Mouse (Mus musculus) frontal cortex, postnatal 14 days (tissue): ENCODE measurements at regions not wholly inside any gene's neighbourhood (a gene's known extent, or its start where the extent isn't known, plus 50 kb on each side); places are given as distances from the start of the nearest gene placed in this dataset.

Experiments
- DNase-seq, 2 experiments: peaks; one replicate each; pipeline ENCODE4 v3.0.0; 2022; ENCODE audit warnings: low spot score in 2 of 2

DNA sequence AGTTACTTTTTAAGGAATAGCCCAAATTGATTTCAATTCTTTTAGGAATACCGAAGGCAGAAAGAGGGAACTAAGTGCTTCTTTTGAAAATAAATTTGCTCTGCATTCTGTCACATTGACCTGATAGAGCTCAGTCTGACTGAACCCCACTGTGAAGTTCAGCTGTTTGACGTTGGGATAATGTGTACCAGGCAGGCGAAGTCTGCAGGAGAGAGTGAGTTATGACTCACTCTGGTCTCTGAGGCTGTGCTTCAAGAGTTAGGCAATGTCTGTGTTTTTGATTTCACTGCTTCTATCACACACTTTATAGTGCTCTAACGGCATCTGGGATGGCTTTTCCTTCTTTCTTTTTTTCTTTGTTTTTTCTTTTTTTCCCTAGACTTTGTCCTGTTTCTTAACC is 283.5 kb downstream of the Naf1 start:
- no peak for DNase-seq

DNA sequence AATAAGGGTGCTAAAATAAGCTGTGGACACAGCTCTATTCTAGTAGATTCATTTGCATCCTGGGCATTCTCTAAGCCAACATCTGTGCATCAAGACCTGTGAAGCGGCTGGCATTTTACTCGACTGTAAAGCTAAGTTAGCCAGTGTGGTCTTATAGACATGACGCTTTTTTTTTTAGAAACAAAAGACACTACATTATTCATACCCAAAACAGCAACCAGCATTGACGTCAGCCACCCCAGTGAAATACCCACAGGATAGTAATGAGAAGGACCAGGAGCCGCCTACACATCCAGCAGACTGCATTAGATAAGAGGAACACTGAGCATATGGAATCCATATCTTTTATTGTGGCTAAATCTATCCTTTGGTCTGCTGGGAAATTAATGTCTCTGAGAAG is 321.7 kb downstream of the Naf1 start:
- peak; percentile 23 to 53 for DNase-seq

DNA sequence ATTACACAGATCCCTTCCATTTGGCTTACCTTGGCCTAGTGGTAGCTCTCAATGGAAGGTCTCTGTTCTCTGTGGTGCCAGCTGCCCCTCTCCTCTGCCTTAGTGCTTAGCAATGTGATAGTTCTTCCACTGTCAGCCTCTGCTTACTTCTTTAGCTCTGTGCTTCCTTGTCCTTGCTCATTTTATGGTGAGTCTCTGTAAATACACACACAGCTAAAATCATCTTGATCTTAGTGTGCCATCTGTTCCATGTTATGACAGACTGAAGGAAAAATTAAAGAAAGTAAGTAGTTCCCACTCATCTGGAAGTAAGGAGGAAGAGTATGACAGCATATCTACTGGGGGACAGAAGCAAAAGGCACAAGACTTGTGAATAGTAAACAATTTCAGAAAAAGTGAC is 324.4 kb upstream of the Nat3 start:
- DNase-seq = no peak

DNA sequence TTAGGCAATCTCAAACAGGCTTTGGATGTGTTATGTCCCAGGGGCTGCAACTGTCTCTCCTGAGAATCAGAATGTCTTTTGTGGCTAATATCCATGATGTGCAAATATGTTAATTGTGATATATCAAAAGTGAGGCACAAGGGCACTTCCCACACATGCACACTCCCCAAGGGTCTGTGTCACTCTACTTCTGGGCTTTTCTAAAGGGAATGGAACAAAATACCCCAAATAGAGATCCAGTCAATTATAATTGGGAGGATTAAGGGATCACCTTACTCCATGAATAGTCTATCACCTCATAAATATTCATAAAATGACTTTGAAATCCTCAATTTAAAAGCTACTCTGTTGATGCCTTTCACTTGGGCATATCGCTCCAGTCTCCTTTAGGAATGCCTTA is 317.6 kb upstream of the Nat3 start:
- no peak for DNase-seq

DNA sequence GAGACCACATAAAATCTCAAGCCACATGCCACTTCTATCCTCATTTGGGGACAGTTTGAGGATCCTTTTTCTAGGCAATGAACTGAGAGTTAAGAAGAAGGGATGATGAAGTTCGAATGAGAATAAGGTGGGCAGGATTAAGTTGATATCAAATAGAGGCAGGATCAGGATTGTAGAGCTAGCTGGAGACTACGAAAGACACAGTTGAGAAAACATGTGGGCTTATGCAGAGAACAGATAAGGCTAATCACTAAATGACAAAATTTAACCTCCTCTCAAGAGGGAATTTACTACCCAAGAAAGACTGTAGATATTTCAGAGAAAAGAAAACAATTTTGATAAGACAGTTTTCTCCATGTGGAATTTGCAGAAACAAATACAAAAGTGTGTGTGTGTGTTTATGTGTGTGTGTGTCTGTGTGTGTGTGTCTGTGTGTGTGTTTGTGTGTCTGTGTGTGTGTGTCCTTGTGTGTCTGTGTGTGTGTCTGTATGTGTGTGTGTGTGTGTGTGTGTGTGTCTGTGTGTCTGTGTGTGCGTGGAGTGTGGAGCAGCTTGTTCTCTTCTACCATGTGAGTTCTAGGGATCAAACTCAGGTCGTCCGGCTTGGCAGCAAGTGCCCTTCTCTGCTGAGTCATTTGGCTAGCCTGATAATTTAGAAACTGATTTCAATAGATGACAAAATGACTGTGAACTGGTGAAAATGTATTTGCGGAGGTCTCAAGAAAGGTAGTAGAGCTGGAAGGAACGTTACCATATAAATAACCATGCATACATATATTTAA is 291.5 kb upstream of the Nat3 start:
- no peak for DNase-seq

DNA sequence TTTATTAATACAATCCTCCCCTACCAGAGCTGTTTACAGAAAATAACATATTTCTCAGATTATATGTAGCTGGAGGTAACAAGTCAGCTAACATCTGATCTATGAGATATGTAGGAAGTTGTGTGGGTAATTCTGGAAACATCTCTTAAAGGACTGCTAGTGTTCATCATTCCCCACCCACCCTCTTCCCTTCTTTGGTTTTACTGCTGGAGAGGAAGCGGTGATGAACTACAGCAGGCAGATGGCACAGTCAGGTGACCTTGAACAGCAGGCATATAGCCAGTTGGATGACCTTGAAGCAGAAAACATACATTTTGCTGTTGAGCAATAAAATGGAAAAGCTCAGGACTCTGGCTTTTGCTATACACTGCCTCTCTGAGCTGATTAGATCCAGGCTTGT is 284.7 kb upstream of the Nat3 start:
- DNase-seq = no peak

DNA sequence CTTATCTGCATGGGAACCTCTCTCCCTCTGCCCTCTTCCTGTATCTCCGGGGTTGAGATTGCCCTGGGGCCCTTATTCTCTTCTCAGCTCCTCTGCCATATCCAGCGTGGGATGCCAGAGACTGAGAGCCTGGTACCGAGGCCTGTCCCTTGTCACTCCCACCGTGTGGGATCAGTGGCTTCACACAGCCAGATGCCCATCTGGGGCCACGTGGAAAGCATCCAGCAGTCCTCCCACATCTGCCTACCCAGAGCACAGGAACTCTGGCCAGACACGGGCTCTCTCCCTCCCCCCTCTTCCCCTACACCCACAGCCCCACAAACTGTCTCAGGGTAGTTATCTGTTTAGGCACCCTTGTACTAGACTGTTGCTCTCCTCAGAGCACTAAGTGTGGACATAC is 244.9 kb upstream of the Nat3 start:
- no peak for DNase-seq

DNA sequence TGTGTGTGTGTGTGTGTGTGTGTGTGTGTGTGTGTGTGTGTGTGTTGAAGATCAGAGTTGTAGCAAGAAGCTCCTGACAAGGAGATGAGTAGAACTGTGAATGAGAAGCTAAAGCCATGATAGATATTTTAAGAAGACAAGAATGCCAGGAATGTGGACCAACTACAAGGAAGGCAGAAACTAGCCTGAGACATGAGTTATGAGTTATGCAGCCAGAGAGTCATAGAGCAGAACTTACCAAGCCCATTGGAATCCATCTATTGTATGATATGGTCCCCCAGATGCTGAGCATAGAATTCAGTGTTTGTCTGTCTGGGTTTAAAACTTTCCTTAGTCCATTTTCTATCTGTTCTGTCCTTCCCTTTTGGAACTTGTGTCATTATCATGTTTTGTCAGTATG is 244.2 kb upstream of the Nat3 start:
- no peak for DNase-seq

DNA sequence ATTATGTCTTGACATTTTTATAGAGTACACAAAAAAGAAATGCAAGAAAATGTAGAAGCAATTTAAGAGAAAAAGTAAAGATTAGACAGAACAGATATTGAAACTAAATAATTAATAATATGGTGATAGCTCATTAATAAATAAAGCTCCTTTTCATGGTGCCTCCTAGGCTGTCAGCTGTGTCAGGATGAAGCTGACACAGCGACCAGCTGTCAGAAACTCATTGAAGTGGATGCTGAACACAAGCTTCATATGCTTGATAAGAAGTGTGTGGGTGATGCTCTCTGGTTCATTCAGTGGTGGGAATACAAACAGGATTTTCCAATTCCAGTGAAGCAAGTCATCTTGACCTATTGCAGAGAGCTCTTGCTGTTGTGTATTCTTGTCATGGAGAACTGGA is 213.2 kb upstream of the Nat3 start:
- no peak for DNase-seq

DNA sequence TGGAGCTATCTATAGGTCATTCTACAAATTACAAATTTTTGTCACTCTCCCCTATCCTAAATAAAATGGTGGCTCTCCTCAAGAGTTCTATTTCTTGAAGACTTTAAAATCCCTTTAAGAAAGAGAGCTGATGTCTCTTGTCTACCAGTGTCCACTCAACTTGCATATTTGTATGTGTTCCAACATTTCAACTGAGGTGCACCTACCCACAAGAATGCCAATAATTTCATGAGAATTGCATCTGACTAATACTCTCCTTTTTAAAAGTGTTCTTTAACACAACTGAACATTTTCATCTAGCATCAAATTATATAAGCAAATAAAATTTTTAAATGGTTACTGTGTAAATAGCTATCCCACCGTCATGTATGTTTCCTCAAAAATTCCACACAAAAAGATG is 206.3 kb upstream of the Nat3 start:
- no peak for DNase-seq

DNA sequence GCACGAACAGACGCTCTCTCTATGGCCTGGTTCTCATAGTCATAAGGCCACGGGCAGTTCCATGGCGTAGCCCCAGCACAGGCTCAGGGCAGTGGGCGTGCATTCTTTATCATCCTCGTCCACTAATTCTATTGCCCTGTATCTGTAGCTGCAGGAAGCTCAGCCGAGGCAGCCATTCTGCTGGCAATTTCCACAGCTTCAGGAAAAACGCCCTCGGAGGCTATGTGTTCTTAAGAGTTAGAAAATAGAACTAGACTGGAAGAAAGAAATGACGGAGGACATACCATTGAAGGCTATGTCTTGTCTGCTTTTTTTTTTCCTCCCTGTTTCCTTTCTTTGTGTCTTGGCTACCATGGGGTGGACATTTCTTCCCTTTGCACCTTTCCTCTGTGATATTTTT is 205.0 kb upstream of the Nat3 start:
- DNase-seq = no peak

DNA sequence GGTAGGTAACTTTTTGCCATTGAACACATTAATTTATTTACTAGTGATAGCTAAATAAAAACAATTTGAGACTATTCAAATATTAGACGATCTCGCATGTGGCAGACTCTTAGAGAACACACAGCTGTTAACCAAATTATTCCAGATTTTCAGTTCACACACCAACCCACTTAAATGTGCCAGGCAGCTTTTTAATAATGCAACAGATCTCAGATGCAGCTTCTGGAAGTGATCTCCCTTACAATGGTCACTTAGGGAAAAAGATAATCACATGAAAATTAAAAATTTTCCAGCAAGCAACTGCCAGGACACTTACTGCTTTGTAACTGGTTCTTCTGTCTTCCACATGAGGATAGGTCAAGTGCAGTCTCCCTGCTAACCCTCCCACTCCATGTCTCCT is 203.1 kb upstream of the Nat3 start:
- DNase-seq = no peak

DNA sequence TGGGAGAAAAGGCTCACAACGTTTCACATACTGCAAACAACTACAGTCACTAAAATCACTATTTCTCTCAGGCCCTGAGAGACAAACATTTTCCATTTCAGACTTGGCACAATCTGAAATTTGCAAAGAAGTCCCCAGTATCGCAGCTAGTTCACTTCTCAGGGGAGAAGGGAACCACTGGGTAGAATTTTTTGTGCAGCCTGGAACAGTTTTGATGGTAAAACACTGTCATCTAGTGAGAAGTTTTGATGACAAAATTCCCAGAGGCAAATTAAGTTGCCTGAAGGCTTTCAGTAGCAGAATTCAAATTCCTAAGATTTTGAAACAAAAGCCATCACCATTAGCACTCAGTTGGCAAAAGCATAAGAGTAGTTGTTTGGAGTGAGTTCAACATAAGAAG is 195.2 kb upstream of the Nat3 start:
- DNase-seq = no peak

DNA sequence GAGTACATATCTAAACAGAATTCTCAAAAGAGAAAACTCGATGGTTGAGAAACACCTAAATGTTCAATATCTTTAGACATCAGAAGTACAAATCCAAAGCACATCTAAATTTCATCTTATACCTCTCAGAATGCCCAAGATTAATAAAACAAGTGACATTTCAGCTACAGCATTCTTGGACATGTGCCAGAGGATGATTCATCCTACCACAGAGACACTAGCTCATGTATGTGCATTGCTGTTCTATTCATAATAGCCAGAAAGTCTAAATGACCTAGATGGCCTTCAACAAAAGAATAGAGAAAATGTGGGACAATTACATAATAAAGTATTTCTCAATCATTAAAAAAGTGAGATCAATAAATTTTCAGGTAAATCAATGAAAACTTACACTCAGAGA is 146.6 kb upstream of the Nat3 start:
- no peak for DNase-seq

DNA sequence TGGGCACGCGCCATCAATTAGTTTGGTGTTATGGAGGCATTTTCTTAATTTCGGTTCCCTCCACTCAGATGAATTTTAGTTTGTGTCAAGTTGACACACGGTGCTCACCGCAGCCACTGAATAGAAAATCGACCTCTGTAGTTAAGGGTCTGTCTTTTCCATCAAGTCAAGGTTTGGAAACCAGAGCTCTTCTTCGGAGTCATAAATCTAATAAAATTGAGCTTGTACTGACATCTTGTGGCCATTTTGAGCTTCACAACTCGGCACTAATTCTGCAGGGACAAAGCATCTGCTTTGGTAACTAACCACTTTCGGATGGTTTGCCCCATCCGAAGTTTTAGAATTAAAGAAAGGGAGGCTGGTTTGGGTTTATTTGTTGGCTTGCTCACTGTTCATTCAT is 117.7 kb upstream of the Nat3 start:
- peak in 1 of 2 experiments; percentile 10 for DNase-seq

DNA sequence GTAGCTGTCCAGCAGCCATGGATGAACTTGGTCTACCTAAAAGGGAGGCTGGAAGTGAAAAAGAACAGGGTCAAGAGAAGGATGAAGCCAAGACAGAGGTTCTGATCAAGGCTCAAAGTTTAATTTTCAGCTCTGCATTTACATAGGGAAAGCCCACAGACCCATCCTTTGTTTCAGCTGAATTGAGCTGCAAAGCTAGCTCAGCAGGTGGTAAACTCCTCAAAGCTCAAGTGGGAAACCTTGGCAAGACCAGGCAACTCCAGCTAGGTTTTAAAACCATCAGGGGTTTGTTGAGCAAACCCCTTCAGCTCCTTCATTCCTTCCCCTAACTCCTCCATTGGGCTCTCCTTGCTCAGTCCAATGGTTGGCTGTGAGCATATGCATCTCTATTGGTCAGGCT is 108.8 kb upstream of the Nat3 start:
- no peak for DNase-seq

DNA sequence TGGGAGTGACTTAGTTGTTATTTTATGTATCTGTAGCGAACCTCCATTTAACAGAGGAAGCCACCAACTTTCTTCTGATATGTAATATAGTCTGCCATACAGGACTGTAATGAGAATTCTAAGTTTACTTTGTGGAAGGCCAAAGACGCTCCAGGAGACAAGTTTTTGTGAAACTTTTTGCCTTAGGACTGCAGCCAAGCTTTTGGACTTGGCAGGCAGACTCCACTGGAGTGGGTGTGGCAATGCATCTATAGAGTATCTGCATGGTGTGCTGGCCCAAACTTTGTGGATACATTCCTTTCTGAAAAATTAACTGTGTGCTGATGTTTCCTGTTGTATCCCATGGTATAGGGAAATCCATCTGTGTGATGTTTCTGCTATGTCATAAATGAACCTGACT is 101.1 kb upstream of the Nat3 start:
- DNase-seq = no peak
